Mouse (Mus musculus) layer of hippocampus, adult 6 months (tissue): ENCODE results near the gene Spata33. TPM values are rescaled to one million over a fixed set of nuclear protein-coding genes. Genes with fewer than 3 reads are reported as not detected.

Source experiments
- long read RNA-seq, 2 experiments: library from polyadenylated mRNA; unstranded; transcript quantifications; one replicate each; pipeline ENCODE4 v2.0.0; 2019 to 2020
- polyA plus RNA-seq: library from polyadenylated mRNA; unstranded; fragments of <200 nt; fragmentation: Nextera tagmentation; gene quantifications from 2 replicates; pipeline ENCODE4 v1.2.3, GENCODE M21; 2021

Gene Spata33
- 10.6 and 10.8 TPM in 2 replicates for polyA plus RNA-seq
- long read RNA-seq, experiment 1, full-length matches to known transcripts: 8 of 9 reads
- long read RNA-seq, experiment 1, partial matches to known transcripts: 0 of 9 reads
- long read RNA-seq, experiment 1, other reads (novel, unspliced or antisense): 1 of 9 reads
- long read RNA-seq, experiment 2, full-length matches to known transcripts: 31 of 37 reads
- long read RNA-seq, experiment 2, partial matches to known transcripts: 3 of 37 reads
- long read RNA-seq, experiment 2, other reads (novel, unspliced or antisense): 3 of 37 reads

GRCm38 (mm10) chr8:123212321-123213117, at the start of gene Spata33, which contains the start of gene Chmp1a:
Gene Spata33 (plus strand): TSS chr8:123212832.
Gene Chmp1a (minus strand): TSS chr8:123212763.

GRCm38 (mm10) chr8:123185566-123186409, 26.8 kb upstream of the Spata33 start, which contains the start of gene Dpep1:
Gene Dpep1 (plus strand): TSS chr8:123186242.

GRCm38 (mm10) chr8:123224278-123225266, 11.9 kb downstream of the Spata33 start, which contains the start of gene Cdk10:
Gene Cdk10 (plus strand): TSS chr8:123224842.

GRCm38 (mm10) chr8:123235520-123236497, 23.2 kb downstream of the Spata33 start, which contains the start of gene Spata2l:
Gene Spata2l (minus strand): TSS chr8:123236233.

GRCm38 (mm10) chr8:123254099-123254885, 41.7 kb downstream of the Spata33 start, which contains the start of the genes Zfp276 and Vps9d1:
Gene Zfp276 (plus strand): TSS chr8:123254195.
Gene Vps9d1 (minus strand): TSS chr8:123254348.

Other genes starting within 250 kb of the Spata33 start
- gene Ankrd11, start 170.6 kb upstream of the Spata33 start, polyA plus RNA-seq: 16.4 and 17.5 TPM in 2 replicates
- 16.7 and 17.1 TPM in 2 replicates for gene Spg7, start 149.9 kb upstream of the Spata33 start, polyA plus RNA-seq
- gene Rpl13, start 110.5 kb upstream of the Spata33 start, polyA plus RNA-seq: 1,998 and 2,381 TPM in 2 replicates
- 65.9 and 75.3 TPM in 2 replicates for gene Cpne7, start 95.5 kb upstream of the Spata33 start, polyA plus RNA-seq
- 3.3 and 3.8 TPM in 2 replicates for gene Sult5a1, start 54.5 kb upstream of the Spata33 start, polyA plus RNA-seq
- gene Dpep1, start 26.6 kb upstream of the Spata33 start, polyA plus RNA-seq: 0.11 TPM in 1 of 2 replicates, not detected in the other
- 128 and 136 TPM in 2 replicates for gene Chmp1a, start 69 bp upstream of the Spata33 start, polyA plus RNA-seq
- gene Cdk10, start 12.0 kb downstream of the Spata33 start, polyA plus RNA-seq: 59.9 and 65.7 TPM in 2 replicates
- gene Spata2l, start 23.4 kb downstream of the Spata33 start, polyA plus RNA-seq: 35.5 and 45.6 TPM in 2 replicates
- 3.7 and 3.8 TPM in 2 replicates for gene Zfp276, start 41.4 kb downstream of the Spata33 start, polyA plus RNA-seq
- gene Vps9d1, start 41.5 kb downstream of the Spata33 start, polyA plus RNA-seq: 17.9 and 24.9 TPM in 2 replicates
- 0.63 and 0.97 TPM in 2 replicates for gene Fanca, start 105.7 kb downstream of the Spata33 start, polyA plus RNA-seq
- gene Spire2, start 119.9 kb downstream of the Spata33 start, polyA plus RNA-seq: 2.0 and 2.2 TPM in 2 replicates
- gene Tcf25, start 160.9 kb downstream of the Spata33 start, polyA plus RNA-seq: 340 and 366 TPM in 2 replicates
- not detected in 2 replicates for gene Mc1r, start 194.3 kb downstream of the Spata33 start, polyA plus RNA-seq
- 353 and 392 TPM in 2 replicates for gene Tubb3, start 198.6 kb downstream of the Spata33 start, polyA plus RNA-seq
- 12.1 and 12.9 TPM in 2 replicates for gene Def8, start 210.7 kb downstream of the Spata33 start, polyA plus RNA-seq